Mouse (Mus musculus): ENCODE data around the gene Pkd1l2.

DNA sequence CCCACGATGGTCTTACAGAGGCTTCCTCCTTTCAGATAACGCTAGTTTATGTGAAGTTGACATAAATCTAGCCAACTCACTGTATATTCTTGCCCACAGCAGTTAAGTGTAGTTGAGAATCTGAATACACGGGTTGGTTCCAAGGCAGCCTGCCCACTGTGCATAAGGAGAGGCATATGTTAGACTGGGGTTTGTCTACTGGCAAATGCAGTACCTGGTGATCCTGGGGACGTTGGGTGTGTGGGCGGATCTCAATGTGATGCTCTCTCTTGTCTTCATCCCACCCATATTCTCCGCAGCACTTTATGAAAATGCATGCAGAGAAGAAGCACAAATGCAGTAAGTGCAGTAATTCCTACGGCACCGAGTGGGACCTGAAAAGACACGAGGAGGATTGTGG is 127.8 kb downstream of the Pkd1l2 start:
- TF ChIP-seq CTCF (IDR thresholded peaks at IDR 0.05; ENCODE audit: borderline replicate concordance, insufficient read depth, low read depth, low read length) (no peak), POLR2A (IDR thresholded peaks at IDR 0.05; ENCODE audit: borderline replicate concordance, insufficient read depth, low read length) (no peak)

Data from cerebellum, adult 2 months (tissue).